Mouse (Mus musculus): ENCODE results near the gene Gm3402.
"Not testable (repeated sequence)": the region's sequence is repeated elsewhere in the genome, so short reads cannot be mapped to it uniquely, and the experiment has no call there.

- not testable (repeated sequence) for TF ChIP-seq CTCF (IDR thresholded peaks at IDR 0.05; ENCODE audit: low read depth, low read length); POLR2A (IDR thresholded peaks at IDR 0.05; ENCODE audit: borderline replicate concordance, low read depth, low read length)
Measured at GRCm38 (mm10) chr5:146525501-146525900, 11.6 kb downstream of the Gm3402 start, which contains the start of gene Gm3404.

Data from bone marrow macrophage, adult 2 months (primary cell).